Mouse (Mus musculus) CH12.LX (cell line): ENCODE results near the gene Cdc40. TPM values are rescaled to one million over a fixed set of nuclear protein-coding genes. Genes with fewer than 3 reads are reported as not detected.

Experiments used
- DNase-seq: peaks from one replicate; pipeline ENCODE4 v3.0.0-alpha.2; 2013; ENCODE audit errors: extremely low read depth
- H3K27ac ChIP-seq: 2 replicates; pipeline ENCODE4 v1.5.1; 2012; ENCODE audit warnings: low read depth, mild to moderate bottlenecking, control low read depth, moderate library complexity; ENCODE audit not compliant: insufficient read depth
- H3K27me3 ChIP-seq: replicated peaks from 2 replicates; pipeline ENCODE3; 2012; ENCODE audit warnings: inconsistent platforms
- H3K36me3 ChIP-seq, 2 experiments: replicated peaks in 1 of 2; 2 replicates each; pipeline versions ENCODE3 to v1.6.1; 2012; ENCODE audit warnings: inconsistent platforms in 1 of 2, low read length in 1 of 2, mild to moderate bottlenecking in 1 of 2, mixed read lengths in 1 of 2, moderate library complexity in 1 of 2; ENCODE audit not compliant: control insufficient read depth in 1 of 2, insufficient read depth in 1 of 2
- H3K4me1 ChIP-seq, 2 experiments: 2 replicates each; pipeline ENCODE4 v1.6.1; 2012; ENCODE audit warnings: inconsistent platforms in 1 of 2, moderate library complexity in 1 of 2; ENCODE audit not compliant: insufficient read depth in 2 of 2, control insufficient read depth in 1 of 2
- H3K4me2 ChIP-seq: 2 replicates; pipeline ENCODE4 v1.6.1; 2012; ENCODE audit warnings: low read depth, mild to moderate bottlenecking, control low read depth; ENCODE audit not compliant: poor library complexity, insufficient read depth, severe bottlenecking
- H3K4me3 ChIP-seq, 3 experiments: fragments of 150-350 bp in 1 of 3; sonication (generic) in 1 of 3; replicated peaks in 1 of 3; 2 replicates each; pipeline versions ENCODE3 to v1.5.1; 2011 to 2012; ENCODE audit warnings: low read depth in 2 of 3, low read length in 2 of 3, mild to moderate bottlenecking in 2 of 3, moderate library complexity in 2 of 3, control low read depth in 1 of 3, improper control_type of control experiment in 1 of 3, inconsistent platforms in 1 of 3, mixed read lengths in 1 of 3; ENCODE audit not compliant: poor library complexity in 1 of 3
- H3K79me2 ChIP-seq: replicated peaks from 2 replicates; pipeline ENCODE4 v1.6.1; 2012; ENCODE audit warnings: mild to moderate bottlenecking, moderate library complexity; ENCODE audit not compliant: control insufficient read depth, poor library complexity, insufficient read depth, severe bottlenecking; ENCODE audit errors: extremely low read depth
- H3K9ac ChIP-seq: 2 replicates; pipeline ENCODE4 v1.6.1; 2012; ENCODE audit warnings: low read depth, mild to moderate bottlenecking, control low read depth, moderate library complexity; ENCODE audit not compliant: insufficient read depth
- H3K9me3 ChIP-seq: replicated peaks from 2 replicates; pipeline ENCODE3; 2012; ENCODE audit warnings: low read length, inconsistent platforms, mixed read lengths
- CHD1 ChIP-seq: IDR thresholded peaks from 2 replicates; pipeline ENCODE4 v1.6.1; 2012; ENCODE audit warnings: low read depth, low read length, improper control_type of control experiment, inconsistent platforms
- CHD2 ChIP-seq: IDR thresholded peaks from 2 replicates; pipeline ENCODE4 v1.6.1; 2011; ENCODE audit warnings: low read length, improper control_type of control experiment
- ELF1 ChIP-seq: IDR thresholded peaks from 2 replicates; pipeline ENCODE4 v1.6.1; 2014; ENCODE audit warnings: low read depth, mild to moderate bottlenecking, inconsistent platforms, low read length, improper control_type of control experiment
- EP300 ChIP-seq: IDR thresholded peaks from 2 replicates; pipeline ENCODE4 v1.6.1; 2011; ENCODE audit warnings: low read length, improper control_type of control experiment
- ETS1 ChIP-seq: conservative IDR thresholded peaks from 2 replicates; pipeline ENCODE4 v1.6.1; 2012; ENCODE audit warnings: low read depth, mild to moderate bottlenecking, inconsistent platforms, low read length, improper control_type of control experiment, moderate library complexity
- GABPA ChIP-seq: IDR thresholded peaks from 2 replicates; pipeline ENCODE4 v1.6.1; 2012; ENCODE audit warnings: low read depth, low read length, improper control_type of control experiment, inconsistent platforms; ENCODE audit not compliant: insufficient replicate concordance
- IRF4 ChIP-seq: IDR thresholded peaks from 2 replicates; pipeline ENCODE4 v1.6.1; 2014; ENCODE audit warnings: low read depth, mild to moderate bottlenecking, inconsistent platforms, low read length, improper control_type of control experiment
- JUN ChIP-seq: IDR thresholded peaks from 2 replicates; pipeline ENCODE4 v1.6.1; 2011; ENCODE audit warnings: low read depth, mild to moderate bottlenecking, low read length, improper control_type of control experiment, moderate library complexity; ENCODE audit not compliant: insufficient read depth
- JUND ChIP-seq: conservative IDR thresholded peaks from 2 replicates; pipeline ENCODE4 v1.6.1; 2011; ENCODE audit warnings: low read depth, low read length, improper control_type of control experiment
- KAT2A ChIP-seq: IDR thresholded peaks from 2 replicates; pipeline ENCODE4 v1.6.1; 2012; ENCODE audit warnings: low read length, improper control_type of control experiment, inconsistent platforms; ENCODE audit not compliant: insufficient replicate concordance
- MAFK ChIP-seq: IDR thresholded peaks from 2 replicates; pipeline ENCODE4 v1.6.1; 2011; ENCODE audit warnings: low read length, improper control_type of control experiment; ENCODE audit not compliant: insufficient replicate concordance
- MEF2A ChIP-seq: IDR thresholded peaks from 2 replicates; pipeline ENCODE4 v1.6.1; 2014; ENCODE audit warnings: low read depth, mild to moderate bottlenecking, inconsistent platforms, low read length, improper control_type of control experiment, borderline replicate concordance
- MYC ChIP-seq: IDR thresholded peaks from 2 replicates; pipeline ENCODE4 v1.6.1; 2011; ENCODE audit warnings: low read depth, mild to moderate bottlenecking, improper control_type of control experiment, low read length
- NRF1 ChIP-seq: IDR thresholded peaks from 2 replicates; pipeline ENCODE4 v1.6.1; 2014; ENCODE audit warnings: low read depth, mild to moderate bottlenecking, inconsistent platforms, low read length, improper control_type of control experiment, moderate library complexity
- PAX5 ChIP-seq: IDR thresholded peaks from 2 replicates; pipeline ENCODE4 v1.6.1; 2012; ENCODE audit warnings: low read length, inconsistent platforms, mixed read lengths
- POLR2A ChIP-seq: IDR thresholded peaks from 2 replicates; pipeline ENCODE4 v1.6.1; 2011; ENCODE audit warnings: low read depth, mild to moderate bottlenecking, improper control_type of control experiment, low read length
- RAD21 ChIP-seq: IDR thresholded peaks from 2 replicates; pipeline ENCODE4 v1.6.1; 2011; ENCODE audit warnings: low read depth, mild to moderate bottlenecking, low read length, improper control_type of control experiment, moderate library complexity
- SIN3A ChIP-seq: IDR thresholded peaks from 2 replicates; pipeline ENCODE4 v1.6.1; 2012; ENCODE audit warnings: low read length, improper control_type of control experiment, inconsistent platforms
- SMC3 ChIP-seq: IDR thresholded peaks from 2 replicates; pipeline ENCODE4 v1.6.1; 2011; ENCODE audit warnings: low read depth, low read length, improper control_type of control experiment
- TCF12 ChIP-seq: IDR thresholded peaks from 2 replicates; pipeline ENCODE4 v1.6.1; 2014; ENCODE audit warnings: low read depth, mild to moderate bottlenecking, inconsistent platforms, low read length, improper control_type of control experiment
- UBTF ChIP-seq: IDR thresholded peaks from 2 replicates; pipeline ENCODE4 v1.6.1; 2012; ENCODE audit warnings: low read depth, mild to moderate bottlenecking, inconsistent platforms, low read length, improper control_type of control experiment, moderate library complexity
- USF1 ChIP-seq: IDR thresholded peaks from 2 replicates; pipeline ENCODE4 v1.6.1; 2014; ENCODE audit warnings: low read depth, mild to moderate bottlenecking, inconsistent platforms, low read length, improper control_type of control experiment
- USF2 ChIP-seq: conservative IDR thresholded peaks from 2 replicates; pipeline ENCODE4 v1.6.1; 2011; ENCODE audit warnings: low read depth, low read length, improper control_type of control experiment
- ZC3H11A ChIP-seq: IDR thresholded peaks from 2 replicates; pipeline ENCODE4 v1.6.1; 2012; ENCODE audit warnings: low read depth, mild to moderate bottlenecking, inconsistent platforms, low read length, improper control_type of control experiment
- ZKSCAN1 ChIP-seq: IDR thresholded peaks from 2 replicates; pipeline ENCODE4 v1.6.1; 2012; ENCODE audit warnings: low read depth, inconsistent platforms, low read length, improper control_type of control experiment, borderline replicate concordance
- ZMIZ1 ChIP-seq: IDR thresholded peaks from 2 replicates; pipeline ENCODE4 v1.6.1; 2012; ENCODE audit warnings: low read depth, mild to moderate bottlenecking, inconsistent platforms, low read length, improper control_type of control experiment
- ZNF384 ChIP-seq: IDR thresholded peaks from 2 replicates; pipeline ENCODE4 v1.6.1; 2012; ENCODE audit warnings: low read depth, low read length, improper control_type of control experiment, inconsistent platforms
- dilution Hi-C: fragments of 300-500 bp; cut with MboI; formaldehyde crosslinking; loops from 2 replicates; pipeline ENCODE4 v1.14.3; 2020; ENCODE audit warnings: low sequenced_read_pairs; ENCODE audit not compliant: extremely low pct_unique_long_range_greater_than_20kb, extremely low pct_ligation_motif_present
- in situ Hi-C: fragments of 300-500 bp; cut with MboI; formaldehyde crosslinking; loops from 3 replicates; pipeline ENCODE4 v1.14.3; 2019; ENCODE audit warnings: low sequenced_read_pairs, low pct_ligation_motif_present, low pct_unique_long_range_greater_than_20kb, mixed read lengths
- polyA plus RNA-seq: library from polyadenylated mRNA; unstranded; fragments of >175 nt; gene quantifications from 2 replicates; pipeline ENCODE4 v1.2.1, GENCODE M21; 2012; ENCODE audit warnings: low read depth; ENCODE audit not compliant: insufficient read length
- total RNA-seq, 2 experiments: library from RNA; depleted of rRNA; stranded (reverse); fragments of 300-350 nt in 1 of 2; fragments of >200 nt in 1 of 2; gene quantifications; 2 replicates each; pipeline ENCODE4 v1.2.3; 2012 to 2014

The Cdc40 gene
- total and polyA plus RNA-seq, 3 experiments: 10.6 to 36.0 (median 13.6) TPM

DNA sequence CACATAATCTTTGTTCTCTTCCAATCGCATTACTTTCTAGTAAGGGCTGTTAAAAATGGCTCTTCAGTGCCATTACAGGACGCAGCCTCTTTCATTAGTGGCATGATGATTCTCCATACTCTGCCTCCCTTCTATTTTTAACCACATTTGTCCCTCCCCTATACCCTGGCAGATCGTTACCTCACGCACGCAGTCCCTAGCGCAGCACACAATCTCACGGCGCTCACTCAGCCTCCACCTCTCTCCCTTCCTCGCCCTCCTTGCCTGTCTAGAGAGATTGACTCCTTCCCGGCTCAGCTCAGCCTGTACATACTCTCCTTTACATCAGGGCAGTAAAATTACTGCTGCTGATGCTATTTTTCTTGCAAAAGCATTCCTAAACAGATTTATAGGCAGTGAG is 38.6 kb downstream of the Cdc40 start:
- Histone ChIP-seq H3K79me2 (no peaks in the 10 kb centered on the region), H3K4me1 (peaks cover 2 to 15% of the 10 kb centered on the region in 2 experiments), H3K36me3 (peaks cover 51 to 92% of the 10 kb centered on the region in 2 experiments), H3K4me3 (no peak overlapping the region), H3K9me3 (no peaks in the 10 kb centered on the region), H3K27ac (no peak overlapping the region), H3K27me3 (no peaks in the 10 kb centered on the region), H3K9ac (no peak overlapping the region), H3K4me2 (no peak overlapping the region)
- no peak for DNase-seq
- TF ChIP-seq MEF2A (no peak), SMC3 (no peak), GABPA (no peak), ZNF384 (no peak), ETS1 (no peak), CHD2 (no peak), ELF1 (no peak), USF1 (no peak), TCF12 (no peak), MYC (no peak), USF2 (no peak), UBTF (no peak), IRF4 (no peak), POLR2A (no peak)
- dilution Hi-C loops (no loop called here), in situ Hi-C loops (no loop called here)

DNA sequence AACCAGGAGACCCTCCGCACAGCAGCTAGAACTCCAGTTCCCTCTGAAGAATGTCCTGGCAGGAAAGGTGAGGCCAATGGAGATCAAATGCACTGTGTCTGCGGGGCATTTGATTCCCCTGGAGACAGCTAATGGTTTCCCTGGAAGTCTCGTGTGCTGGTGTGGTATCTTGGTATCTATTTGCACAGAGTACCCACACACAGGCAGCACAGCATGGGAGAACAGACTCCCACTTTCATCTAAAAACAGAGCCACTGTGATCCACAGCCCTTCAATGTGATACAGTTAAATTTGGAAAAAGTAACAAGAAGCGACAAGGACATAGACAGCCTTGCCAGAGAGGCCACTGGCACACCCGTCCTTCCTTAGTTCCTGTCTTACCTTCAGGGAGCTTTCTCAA is 39.3 kb downstream of the Cdc40 start:
- H3K9ac ChIP-seq: no peak overlapping the region
- no peak overlapping the region for H3K4me2 ChIP-seq
- no peak overlapping the region for H3K4me3 ChIP-seq
- H3K4me1 ChIP-seq: peaks cover 2 to 15% of the 10 kb centered on the region in 2 experiments
- dilution Hi-C loops: no loop called here
- in situ Hi-C loops: no loop called here
- no peaks in the 10 kb centered on the region for H3K9me3 ChIP-seq
- H3K36me3 ChIP-seq: peaks cover 52 to 91% of the 10 kb centered on the region in 2 experiments
- no peak overlapping the region for H3K27ac ChIP-seq
- H3K79me2 ChIP-seq: no peaks in the 10 kb centered on the region
- no peak for TF ChIP-seq EP300
- TF ChIP-seq JUN: no peak
- TF ChIP-seq ETS1: no peak
- TF ChIP-seq CHD2: no peak
- no peak for TF ChIP-seq IRF4
- no peak for TF ChIP-seq PAX5
- TF ChIP-seq ZMIZ1: no peak
- no peak for TF ChIP-seq NRF1
- TF ChIP-seq RAD21: no peak
- no peak for TF ChIP-seq KAT2A
- no peak for TF ChIP-seq ZKSCAN1
- no peak for TF ChIP-seq SIN3A
- TF ChIP-seq ELF1: no peak
- TF ChIP-seq USF1: no peak
- TF ChIP-seq UBTF: no peak
- TF ChIP-seq ZC3H11A: no peak
- no peak for TF ChIP-seq CHD1
- TF ChIP-seq JUND: no peak
- TF ChIP-seq MAFK: no peak
- no peak for TF ChIP-seq SMC3
- H3K27me3 ChIP-seq: no peaks in the 10 kb centered on the region
- no peak for DNase-seq
